Mouse (Mus musculus) G1E (cell line): ENCODE results near the gene Tmem110.

Experiments
- CTCF ChIP-seq: IDR thresholded peaks from 2 replicates; pipeline ENCODE4 v1.5.1; 2012; ENCODE audit warnings: low read depth, low read length, inconsistent platforms, mixed read lengths
- GATA1 ChIP-seq: IDR thresholded peaks from 2 replicates; pipeline ENCODE4 v1.6.1; 2012; ENCODE audit warnings: borderline replicate concordance, low read length, inconsistent platforms, mixed read lengths
- GATA2 ChIP-seq: IDR thresholded peaks from 2 replicates; pipeline ENCODE4 v1.6.1; 2012; ENCODE audit warnings: low read depth, low read length, inconsistent platforms, borderline replicate concordance
- POLR2AphosphoS5 ChIP-seq: IDR thresholded peaks from 2 replicates; pipeline ENCODE4 v1.6.1; 2012; ENCODE audit warnings: low read depth, low read length, inconsistent platforms; ENCODE audit not compliant: insufficient replicate concordance
- TAL1 ChIP-seq: conservative IDR thresholded peaks from 2 replicates; pipeline ENCODE4 v1.6.1; 2012; ENCODE audit warnings: low read depth, low read length, inconsistent platforms, mixed read lengths

- TF ChIP-seq GATA1 (no peak), CTCF (no peak), TAL1 (no peak), GATA2 (no peak), POLR2AphosphoS5 (no peak)
These were observed 88.0 kb downstream of the Tmem110 start for GRCm38 (mm10) chr14:30913404-30913803.
